Mouse (Mus musculus) T-helper 1 cell (primary cell): ENCODE results near the gene Dennd2a.

Experiments used
- in situ Hi-C: fragments of 300-600 bp; cut with MboI, MseI; formaldehyde crosslinking; loops from one replicate; pipeline ENCODE4 v1.15.1; 2025; ENCODE audit warnings: high pct_unique_total_duplicates

Gene Dennd2a

GRCm38 (mm10) chr6:39523161-39523560 lies 34.5 kb downstream of the Dennd2a start:
- in situ Hi-C loops: no loop called here

GRCm38 (mm10) chr6:39522425-39522824 lies 35.2 kb downstream of the Dennd2a start:
- in situ Hi-C loops: no loop called here

- in situ Hi-C loops: no loop called here
Observed at GRCm38 (mm10) chr6:39515739-39516131, 41.9 kb downstream of the Dennd2a start.

GRCm38 (mm10) chr6:39515040-39515738 lies 42.5 kb downstream of the Dennd2a start:
- in situ Hi-C loops: no loop called here

- in situ Hi-C loops: no loop called here
Observed at GRCm38 (mm10) chr6:39503476-39503875, 54.2 kb downstream of the Dennd2a start.

- in situ Hi-C loops: no loop called here
Observed at GRCm38 (mm10) chr6:39497165-39497564, 60.5 kb downstream of the Dennd2a start.

- in situ Hi-C loops: no loop called here
Observed at GRCm38 (mm10) chr6:39493129-39493714, 64.4 kb downstream of the Dennd2a start.

GRCm38 (mm10) chr6:39492161-39492560 lies 65.5 kb downstream of the Dennd2a start:
- in situ Hi-C loops: no loop called here

- in situ Hi-C loops: no loop called here
Observed at GRCm38 (mm10) chr6:39491203-39491602, 66.5 kb downstream of the Dennd2a start.

- in situ Hi-C loops: no loop called here
Observed at GRCm38 (mm10) chr6:39488292-39488691, 69.4 kb downstream of the Dennd2a start.

- in situ Hi-C loops: no loop called here
Observed at GRCm38 (mm10) chr6:39483656-39484055, 74.0 kb downstream of the Dennd2a start.

- in situ Hi-C loops: loop anchor here (10.0 kb wide), 1 partner anchor 684 kb away; no protein-coding TSS in a partner anchor
Observed at GRCm38 (mm10) chr6:39478509-39479150, 79.0 kb downstream of the Dennd2a start.

- in situ Hi-C loops: loop anchor here (10.0 kb wide), 1 partner anchor 682 kb away; no protein-coding TSS in a partner anchor
Observed at GRCm38 (mm10) chr6:39476617-39477016, 81.0 kb downstream of the Dennd2a start.

- in situ Hi-C loops: loop anchor here (10.0 kb wide), 1 partner anchor 680 kb away; no protein-coding TSS in a partner anchor
Observed at GRCm38 (mm10) chr6:39474424-39474823, 83.2 kb downstream of the Dennd2a start.

- in situ Hi-C loops: loop anchor here (10.0 kb wide), 1 partner anchor 678 kb away; no protein-coding TSS in a partner anchor
Observed at GRCm38 (mm10) chr6:39472837-39473236, 84.8 kb downstream of the Dennd2a start.

GRCm38 (mm10) chr6:39472271-39472670 lies 85.4 kb downstream of the Dennd2a start:
- in situ Hi-C loops: loop anchor here (10.0 kb wide), 1 partner anchor 677 kb away; no protein-coding TSS in a partner anchor

GRCm38 (mm10) chr6:39470076-39470475 lies 87.6 kb downstream of the Dennd2a start:
- in situ Hi-C loops: loop anchor here (10.0 kb wide), 1 partner anchor 675 kb away; no protein-coding TSS in a partner anchor

- in situ Hi-C loops: loop anchor here (5.0 kb wide), 2 partner anchors 78 to 308 kb away; no protein-coding TSS in a partner anchor
Observed at GRCm38 (mm10) chr6:39469427-39469826, 88.2 kb downstream of the Dennd2a start.

GRCm38 (mm10) chr6:39462621-39463538 lies 94.8 kb downstream of the Dennd2a start:
- in situ Hi-C loops: no loop called here

- in situ Hi-C loops: no loop called here
Observed at GRCm38 (mm10) chr6:39460040-39460439, 97.6 kb downstream of the Dennd2a start.
